Mouse (Mus musculus) gastrocnemius, adult 18-20 months (tissue): ENCODE data around the gene Rab3ip. TPM values are rescaled to one million over a fixed set of nuclear protein-coding genes. Genes with fewer than 3 reads are reported as not detected.

Experiments
- DNase-seq: peaks from one replicate; pipeline ENCODE4 v3.0.0; 2021; ENCODE audit warnings: low spot score
- total RNA-seq, 2 experiments: library from RNA; stranded (reverse); gene quantifications; 2 replicates each; pipeline ENCODE4 v1.2.3; 2021

The Rab3ip gene
- total RNA-seq, 2 experiments from 2014 or later: 29.9 to 33.8 TPM

- DNase-seq: no peak
These were observed 11.6 kb upstream of the Rab3ip start for GRCm38 (mm10) chr10:116962152-116962551.

GRCm38 (mm10) chr10:116957867-116958551, 7.4 kb upstream of the Rab3ip start:
- DNase-seq: no peak

- no peak for DNase-seq
These were observed 6.1 kb upstream of the Rab3ip start for GRCm38 (mm10) chr10:116956483-116957158.

GRCm38 (mm10) chr10:116955191-116955590, 4.6 kb upstream of the Rab3ip start:
- no peak for DNase-seq

- no peak for DNase-seq
These were observed 317 bp upstream of the Rab3ip start for GRCm38 (mm10) chr10:116950886-116951285.

- no peak for DNase-seq
These were observed 1.2 kb downstream of the Rab3ip start for GRCm38 (mm10) chr10:116949111-116950008.

- no peak for DNase-seq
These were observed 2.2 kb downstream of the Rab3ip start for GRCm38 (mm10) chr10:116948414-116948813.

GRCm38 (mm10) chr10:116944940-116945339, 5.6 kb downstream of the Rab3ip start:
- DNase-seq: no peak

- no peak for DNase-seq
These were observed 6.4 kb downstream of the Rab3ip start for GRCm38 (mm10) chr10:116944144-116944543.

- DNase-seq: no peak
These were observed 7.5 kb downstream of the Rab3ip start for GRCm38 (mm10) chr10:116943025-116943424.

GRCm38 (mm10) chr10:116935028-116935427, 15.5 kb downstream of the Rab3ip start:
- no peak for DNase-seq

- no peak for DNase-seq
These were observed 16.8 kb downstream of the Rab3ip start for GRCm38 (mm10) chr10:116933794-116934193.

GRCm38 (mm10) chr10:116932418-116932817, 18.2 kb downstream of the Rab3ip start:
- DNase-seq: no peak

GRCm38 (mm10) chr10:116931497-116932179, 18.9 kb downstream of the Rab3ip start:
- no peak for DNase-seq

- DNase-seq: no peak
These were observed 19.6 kb downstream of the Rab3ip start for GRCm38 (mm10) chr10:116930936-116931335.

- no peak for DNase-seq
These were observed 20.1 kb downstream of the Rab3ip start for GRCm38 (mm10) chr10:116930506-116930905.

- no peak for DNase-seq
These were observed 21.7 kb downstream of the Rab3ip start for GRCm38 (mm10) chr10:116928826-116929225.

- no peak for DNase-seq
These were observed 24.0 kb downstream of the Rab3ip start for GRCm38 (mm10) chr10:116926428-116927113.

- no peak for DNase-seq
These were observed 26.7 kb downstream of the Rab3ip start for GRCm38 (mm10) chr10:116923651-116924495.

GRCm38 (mm10) chr10:116922161-116922560, 28.4 kb downstream of the Rab3ip start:
- no peak for DNase-seq
